Mouse (Mus musculus): ENCODE results near the gene Prrc2b. TPM values are rescaled to one million over a fixed set of nuclear protein-coding genes. Genes with fewer than 3 reads are reported as not detected.

Gene Prrc2b
- polyA plus RNA-seq, 1 experiment from 2014 or later, result 69.8 TPM

- no peak for ATAC-seq
- WGBS, result 90% methylated on average over 20 of the region's 20 CpGs
- H3K4me1 ChIP-seq (ENCODE audit: control insufficient read depth, insufficient read depth, low read length), result no peaks in the 10 kb centered on the region
Measured at GRCm38 (mm10) chr2:32119802-32120750, 30.8 kb upstream of the Prrc2b start.

GRCm38 (mm10) chr2:32121150-32121549 is 29.7 kb upstream of the Prrc2b start:
- no peak overlapping the region for H3K9ac ChIP-seq (ENCODE audit: low read depth, low read length)
- no peaks in the 10 kb centered on the region for H3K9me3 ChIP-seq (replicated peaks; ENCODE audit: control insufficient read depth, low read length, poor library complexity, severe bottlenecking)
- no peak overlapping the region for H3K27ac ChIP-seq (ENCODE audit: low read length)
- H3K27me3 ChIP-seq (ENCODE audit: control insufficient read depth, insufficient read depth, low read depth, low read length), result no peaks in the 10 kb centered on the region
- H3K36me3 ChIP-seq (ENCODE audit: control insufficient read depth, insufficient read depth, low read length), result no peaks in the 10 kb centered on the region
- no peak overlapping the region for H3K4me3 ChIP-seq (ENCODE audit: low read depth, low read length)
- H3K4me2 ChIP-seq (ENCODE audit: low read length), result no peak overlapping the region
- no peak for ATAC-seq
- H3K4me1 ChIP-seq (ENCODE audit: control insufficient read depth, insufficient read depth, low read length), result no peaks in the 10 kb centered on the region
- 60% methylated on average over 5 of the region's 5 CpGs for WGBS

More at GRCm38 (mm10) chr2:32119802-32120750, 30.8 kb upstream of the Prrc2b start:
- Histone ChIP-seq H3K27ac (ENCODE audit: low read length) (no peak overlapping the region), H3K9me3 (replicated peaks; ENCODE audit: control insufficient read depth, low read length, poor library complexity, severe bottlenecking) (no peaks in the 10 kb centered on the region), H3K36me3 (ENCODE audit: control insufficient read depth, insufficient read depth, low read length) (no peaks in the 10 kb centered on the region), H3K4me2 (ENCODE audit: low read length) (no peak overlapping the region), H3K9ac (ENCODE audit: low read depth, low read length) (no peak overlapping the region), H3K4me3 (ENCODE audit: low read depth, low read length) (no peak overlapping the region), H3K27me3 (ENCODE audit: control insufficient read depth, insufficient read depth, low read depth, low read length) (no peaks in the 10 kb centered on the region)

GRCm38 (mm10) chr2:32121785-32122184 is 29.1 kb upstream of the Prrc2b start:
- H3K36me3 ChIP-seq (ENCODE audit: control insufficient read depth, insufficient read depth, low read length), result no peaks in the 10 kb centered on the region
- H3K4me2 ChIP-seq (ENCODE audit: low read length), result no peak overlapping the region
- ATAC-seq, result no peak
- no peak overlapping the region for H3K9ac ChIP-seq (ENCODE audit: low read depth, low read length)
- no peak overlapping the region for H3K27ac ChIP-seq (ENCODE audit: low read length)
- H3K4me3 ChIP-seq (ENCODE audit: low read depth, low read length), result no peak overlapping the region
- H3K4me1 ChIP-seq (ENCODE audit: control insufficient read depth, insufficient read depth, low read length), result no peaks in the 10 kb centered on the region
- H3K27me3 ChIP-seq (ENCODE audit: control insufficient read depth, insufficient read depth, low read depth, low read length), result no peaks in the 10 kb centered on the region
- 78% methylated on average over 2 of the region's 2 CpGs for WGBS
- no peaks in the 10 kb centered on the region for H3K9me3 ChIP-seq (replicated peaks; ENCODE audit: control insufficient read depth, low read length, poor library complexity, severe bottlenecking)

GRCm38 (mm10) chr2:32127653-32128535 is 23.0 kb upstream of the Prrc2b start:
- Histone ChIP-seq H3K4me2 (ENCODE audit: low read length) (no peak overlapping the region), H3K9ac (ENCODE audit: low read depth, low read length) (no peak overlapping the region), H3K36me3 (ENCODE audit: control insufficient read depth, insufficient read depth, low read length) (no peaks in the 10 kb centered on the region), H3K27ac (ENCODE audit: low read length) (no peak overlapping the region), H3K9me3 (replicated peaks; ENCODE audit: control insufficient read depth, low read length, poor library complexity, severe bottlenecking) (no peaks in the 10 kb centered on the region), H3K27me3 (ENCODE audit: control insufficient read depth, insufficient read depth, low read depth, low read length) (no peaks in the 10 kb centered on the region), H3K4me3 (ENCODE audit: low read depth, low read length) (no peak overlapping the region), H3K4me1 (ENCODE audit: control insufficient read depth, insufficient read depth, low read length) (no peaks in the 10 kb centered on the region)
- 29% methylated on average over 16 of the region's 16 CpGs for WGBS
- ATAC-seq, result no peak

GRCm38 (mm10) chr2:32128536-32128841 is 22.4 kb upstream of the Prrc2b start:
- Histone ChIP-seq H3K4me1 (ENCODE audit: control insufficient read depth, insufficient read depth, low read length) (no peaks in the 10 kb centered on the region), H3K4me3 (ENCODE audit: low read depth, low read length) (no peak overlapping the region), H3K9ac (ENCODE audit: low read depth, low read length) (no peak overlapping the region), H3K27ac (ENCODE audit: low read length) (no peak overlapping the region), H3K4me2 (ENCODE audit: low read length) (no peak overlapping the region), H3K9me3 (replicated peaks; ENCODE audit: control insufficient read depth, low read length, poor library complexity, severe bottlenecking) (no peaks in the 10 kb centered on the region), H3K27me3 (ENCODE audit: control insufficient read depth, insufficient read depth, low read depth, low read length) (no peaks in the 10 kb centered on the region), H3K36me3 (ENCODE audit: control insufficient read depth, insufficient read depth, low read length) (no peaks in the 10 kb centered on the region)
- 85% methylated on average over 5 of the region's 5 CpGs for WGBS
- ATAC-seq, result no peak

- WGBS, result 63% methylated on average over 11 of the region's 11 CpGs
- H3K27me3 ChIP-seq (ENCODE audit: control insufficient read depth, insufficient read depth, low read depth, low read length), result no peaks in the 10 kb centered on the region
- H3K4me1 ChIP-seq (ENCODE audit: control insufficient read depth, insufficient read depth, low read length), result no peaks in the 10 kb centered on the region
- no peaks in the 10 kb centered on the region for H3K9me3 ChIP-seq (replicated peaks; ENCODE audit: control insufficient read depth, low read length, poor library complexity, severe bottlenecking)
- no peak for ATAC-seq
- no peak overlapping the region for H3K27ac ChIP-seq (ENCODE audit: low read length)
- H3K4me3 ChIP-seq (ENCODE audit: low read depth, low read length), result no peak overlapping the region
- no peaks in the 10 kb centered on the region for H3K36me3 ChIP-seq (ENCODE audit: control insufficient read depth, insufficient read depth, low read length)
- H3K4me2 ChIP-seq (ENCODE audit: low read length), result no peak overlapping the region
- H3K9ac ChIP-seq (ENCODE audit: low read depth, low read length), result no peak overlapping the region
Measured at GRCm38 (mm10) chr2:32129383-32130074, 21.4 kb upstream of the Prrc2b start.

GRCm38 (mm10) chr2:32130435-32130834 is 20.4 kb upstream of the Prrc2b start:
- H3K27me3 ChIP-seq (ENCODE audit: control insufficient read depth, insufficient read depth, low read depth, low read length), result no peaks in the 10 kb centered on the region
- no peak overlapping the region for H3K27ac ChIP-seq (ENCODE audit: low read length)
- no peaks in the 10 kb centered on the region for H3K9me3 ChIP-seq (replicated peaks; ENCODE audit: control insufficient read depth, low read length, poor library complexity, severe bottlenecking)
- no peak for ATAC-seq
- H3K4me3 ChIP-seq (ENCODE audit: low read depth, low read length), result no peak overlapping the region
- H3K4me1 ChIP-seq (ENCODE audit: control insufficient read depth, insufficient read depth, low read length), result no peaks in the 10 kb centered on the region
- no peak overlapping the region for H3K4me2 ChIP-seq (ENCODE audit: low read length)
- no peak overlapping the region for H3K9ac ChIP-seq (ENCODE audit: low read depth, low read length)
- 38% methylated on average over 6 of the region's 6 CpGs for WGBS
- H3K36me3 ChIP-seq (ENCODE audit: control insufficient read depth, insufficient read depth, low read length), result no peaks in the 10 kb centered on the region

GRCm38 (mm10) chr2:32131205-32131834 is 19.6 kb upstream of the Prrc2b start:
- Histone ChIP-seq H3K27ac (ENCODE audit: low read length) (no peak overlapping the region), H3K36me3 (ENCODE audit: control insufficient read depth, insufficient read depth, low read length) (no peaks in the 10 kb centered on the region), H3K4me3 (ENCODE audit: low read depth, low read length) (no peak overlapping the region), H3K27me3 (ENCODE audit: control insufficient read depth, insufficient read depth, low read depth, low read length) (no peaks in the 10 kb centered on the region), H3K4me2 (ENCODE audit: low read length) (no peak overlapping the region), H3K9me3 (replicated peaks; ENCODE audit: control insufficient read depth, low read length, poor library complexity, severe bottlenecking) (no peaks in the 10 kb centered on the region), H3K9ac (ENCODE audit: low read depth, low read length) (no peak overlapping the region), H3K4me1 (ENCODE audit: control insufficient read depth, insufficient read depth, low read length) (no peaks in the 10 kb centered on the region)
- ATAC-seq, result no peak
- 88% methylated on average over 9 of the region's 9 CpGs for WGBS
